Mouse (Mus musculus) megakaryocyte, embryonic 14.5 days (primary cell): Measurements from ENCODE around the gene Npas3.

ENCODE experiments used
- FLI1 ChIP-seq: IDR thresholded peaks from 2 replicates; pipeline ENCODE4 v1.6.1; 2012; ENCODE audit warnings: low read length, inconsistent platforms, mixed read lengths
- GATA1 ChIP-seq: IDR thresholded peaks from 3 replicates; pipeline ENCODE4 v1.6.1; 2012; ENCODE audit warnings: mixed read lengths, low read length, inconsistent platforms, borderline replicate concordance

GRCm38 (mm10) chr12:54067419-54067818, 818.9 kb downstream of the Npas3 start:
- no peak for TF ChIP-seq GATA1
- TF ChIP-seq FLI1, result no peak
